Mouse (Mus musculus) brain, embryonic 14.5 days (tissue): ENCODE data around the gene Fam155a. TPM values are rescaled to one million over a fixed set of nuclear protein-coding genes. Genes with fewer than 3 reads are reported as not detected.

Experiments
- DNase-seq: peaks from one replicate; pipeline ENCODE4 v3.0.0-alpha.2; 2011; ENCODE audit warnings: low read depth
- CTCF ChIP-seq: fragments of 200-500 bp; IDR thresholded peaks from 2 replicates; pipeline ENCODE4 v1.5.1; 2012; ENCODE audit warnings: inconsistent platforms, mild to moderate bottlenecking, moderate library complexity, borderline replicate concordance; ENCODE audit not compliant: insufficient read depth, insufficient read length; ENCODE audit errors: extremely low read depth
- POLR2A ChIP-seq: fragments of 200-500 bp; IDR thresholded peaks from 2 replicates; pipeline ENCODE4 v1.6.1; 2012; ENCODE audit warnings: mild to moderate bottlenecking, inconsistent platforms, borderline replicate concordance; ENCODE audit not compliant: poor library complexity, insufficient read depth, insufficient read length, severe bottlenecking; ENCODE audit errors: extremely low read depth
- polyA plus RNA-seq: library from polyadenylated mRNA; depleted of rRNA; stranded (reverse); fragments of >200 nt; gene quantifications from 2 replicates; pipeline ENCODE4 v1.2.3, GENCODE M21; 2012

Gene Fam155a
- polyA plus RNA-seq, 1 experiment, result 46.6 TPM

GRCm38 (mm10) chr8:9653643-9654042 is 117.3 kb downstream of the Fam155a start:
- DNase-seq, result no peak
- TF ChIP-seq POLR2A (no peak), CTCF (no peak)

GRCm38 (mm10) chr8:9638162-9638561 is 132.8 kb downstream of the Fam155a start:
- TF ChIP-seq POLR2A (no peak), CTCF (no peak)
- no peak for DNase-seq

GRCm38 (mm10) chr8:9635240-9635639 is 135.7 kb downstream of the Fam155a start:
- TF ChIP-seq CTCF, result no peak
- no peak for TF ChIP-seq POLR2A
- DNase-seq, result no peak

- no peak for TF ChIP-seq POLR2A
- no peak for TF ChIP-seq CTCF
Measured at GRCm38 (mm10) chr8:9607086-9607701, 163.8 kb downstream of the Fam155a start.

GRCm38 (mm10) chr8:9596003-9596402 is 175.0 kb downstream of the Fam155a start:
- peak; percentile 24 for DNase-seq
- TF ChIP-seq CTCF, result no peak
- no peak for TF ChIP-seq POLR2A

More at GRCm38 (mm10) chr8:9607086-9607701, 163.8 kb downstream of the Fam155a start:
- DNase-seq, result no peak

GRCm38 (mm10) chr8:9581836-9582235 is 189.1 kb downstream of the Fam155a start:
- no peak for DNase-seq
- TF ChIP-seq CTCF, result no peak
- no peak for TF ChIP-seq POLR2A

GRCm38 (mm10) chr8:9580192-9580591 is 190.8 kb downstream of the Fam155a start:
- TF ChIP-seq CTCF (peak; percentile 28; the same call in 1 of the 2 replicates), POLR2A (no peak)
- DNase-seq, result peak; percentile 42

GRCm38 (mm10) chr8:9571977-9572376 is 199.0 kb downstream of the Fam155a start:
- DNase-seq, result no peak
- no peak for TF ChIP-seq CTCF
- no peak for TF ChIP-seq POLR2A

- TF ChIP-seq POLR2A, result no peak
- no peak for TF ChIP-seq CTCF
- DNase-seq, result no peak
Measured at GRCm38 (mm10) chr8:9569516-9570170, 201.3 kb downstream of the Fam155a start.

GRCm38 (mm10) chr8:9549199-9549598 is 221.8 kb downstream of the Fam155a start:
- TF ChIP-seq CTCF, result no peak
- TF ChIP-seq POLR2A, result no peak
- no peak for DNase-seq

- TF ChIP-seq CTCF (no peak), POLR2A (no peak)
- DNase-seq, result no peak
Measured at GRCm38 (mm10) chr8:9547558-9547954, 223.4 kb downstream of the Fam155a start.
